Mouse (Mus musculus) erythroblast, embryonic 14.5 days (primary cell): ENCODE measurements around the gene Smg8. TPM values are rescaled to one million over a fixed set of nuclear protein-coding genes. Genes with fewer than 3 reads are reported as not detected.
"Not testable (repeated sequence)": the region's sequence is repeated elsewhere in the genome, so short reads cannot be mapped to it uniquely, and the experiment has no call there.

Source experiments
- H3K27me3 ChIP-seq: 2 replicates; pipeline ENCODE4 v1.6.1; 2012; ENCODE audit warnings: inconsistent platforms; ENCODE audit not compliant: control insufficient read depth
- H3K36me3 ChIP-seq: 2 replicates; pipeline ENCODE4 v1.6.1; 2012; ENCODE audit warnings: mild to moderate bottlenecking, inconsistent platforms; ENCODE audit not compliant: control insufficient read depth
- H3K4me1 ChIP-seq: 2 replicates; pipeline ENCODE4 v1.6.1; 2012; ENCODE audit warnings: inconsistent platforms; ENCODE audit not compliant: control insufficient read depth
- H3K4me3 ChIP-seq: replicated peaks from 2 replicates; pipeline ENCODE3; 2012; ENCODE audit warnings: moderate library complexity, mild to moderate bottlenecking, inconsistent platforms
- H3K9me3 ChIP-seq: 2 replicates; pipeline ENCODE4 v1.6.1; 2012; ENCODE audit warnings: low read length, inconsistent platforms, mixed read lengths; ENCODE audit not compliant: control insufficient read depth
- GATA1 ChIP-seq: IDR thresholded peaks from 2 replicates; pipeline ENCODE4 v1.6.1; 2012; ENCODE audit warnings: low read length, inconsistent platforms, mixed read lengths
- TAL1 ChIP-seq: IDR thresholded peaks from 3 replicates; pipeline ENCODE4 v1.6.1; 2012; ENCODE audit warnings: low read length, inconsistent platforms, mixed read lengths
- polyA plus RNA-seq: library from polyadenylated mRNA; stranded (reverse); fragments of >175 nt; gene quantifications from 2 replicates; pipeline ENCODE4 v1.2.3, GENCODE M21; 2012

The Smg8 gene
- polyA plus RNA-seq, 1 experiment: 0.20 TPM

- Histone ChIP-seq H3K9me3 (no peaks in the 10 kb centered on the region), H3K4me3 (peak overlapping the region; percentile 27), H3K4me1 (peaks cover 47% of the 10 kb centered on the region), H3K27me3 (no peaks in the 10 kb centered on the region), H3K36me3 (peaks cover 44% of the 10 kb centered on the region)
- TF ChIP-seq TAL1 (no peak), GATA1 (no peak)
These were observed 30.3 kb downstream of the Smg8 start for GRCm38 (mm10) chr11:87056286-87056685.

DNA sequence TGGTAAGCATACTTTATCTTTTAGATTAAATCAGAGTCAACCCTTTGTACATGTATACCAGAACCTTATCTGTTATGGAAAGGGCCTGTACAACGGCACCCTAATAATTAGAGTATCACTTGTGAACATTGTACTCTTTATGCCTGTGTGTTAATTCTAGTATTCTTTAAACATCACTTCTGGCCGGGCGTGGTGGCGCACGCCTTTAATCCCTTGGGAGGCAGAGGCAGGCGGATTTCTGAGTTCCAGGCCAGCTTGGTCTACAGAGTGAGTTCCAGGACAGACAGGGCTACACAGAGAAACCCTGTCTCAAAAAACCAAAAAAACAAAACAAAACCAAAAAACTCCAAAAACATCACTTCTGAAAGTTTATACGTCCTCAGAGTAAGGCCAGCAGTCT is 37.7 kb downstream of the Smg8 start:
- not testable (repeated sequence) for H3K27me3 ChIP-seq, H3K9me3 ChIP-seq, H3K4me3 ChIP-seq
- Histone ChIP-seq H3K4me1 (peaks cover 44% of the 10 kb centered on the region), H3K36me3 (peaks cover 43% of the 10 kb centered on the region)

GRCm38 (mm10) chr11:87046968-87047367 is 39.6 kb downstream of the Smg8 start:
- Histone ChIP-seq H3K4me3 (no peak overlapping the region), H3K4me1 (peaks cover 48% of the 10 kb centered on the region), H3K9me3 (no peaks in the 10 kb centered on the region), H3K27me3 (no peaks in the 10 kb centered on the region), H3K36me3 (peaks cover 53% of the 10 kb centered on the region)
- TF ChIP-seq TAL1: peak; percentile 60
- TF ChIP-seq GATA1: no peak

GRCm38 (mm10) chr11:87043052-87043451 is 43.5 kb downstream of the Smg8 start:
- no peak for TF ChIP-seq GATA1
- no peak for TF ChIP-seq TAL1
- H3K4me3 ChIP-seq: no peak overlapping the region
- peaks cover 54% of the 10 kb centered on the region for H3K36me3 ChIP-seq
- H3K27me3 ChIP-seq: no peaks in the 10 kb centered on the region
- H3K4me1 ChIP-seq: peaks cover 38% of the 10 kb centered on the region
- no peaks in the 10 kb centered on the region for H3K9me3 ChIP-seq

- Histone ChIP-seq H3K9me3 (no peaks in the 10 kb centered on the region), H3K4me3 (no peak overlapping the region), H3K27me3 (no peaks in the 10 kb centered on the region), H3K4me1 (peaks cover 6% of the 10 kb centered on the region), H3K36me3 (peaks cover 58% of the 10 kb centered on the region)
- no peak for TF ChIP-seq TAL1
These were observed 47.1 kb downstream of the Smg8 start for GRCm38 (mm10) chr11:87039307-87039963.

- H3K27me3 ChIP-seq: no peaks in the 10 kb centered on the region
- no peaks in the 10 kb centered on the region for H3K9me3 ChIP-seq
- no peaks in the 10 kb centered on the region; the same call in 1 of the 2 replicates for H3K4me1 ChIP-seq
- peaks cover 40% of the 10 kb centered on the region for H3K36me3 ChIP-seq
- TF ChIP-seq GATA1 (no peak), TAL1 (no peak)
- H3K4me3 ChIP-seq: no peak overlapping the region
These were observed 50.4 kb downstream of the Smg8 start for GRCm38 (mm10) chr11:87036180-87036579.

- H3K4me3 ChIP-seq: no peak overlapping the region
- no peaks in the 10 kb centered on the region for H3K27me3 ChIP-seq
- H3K4me1 ChIP-seq: peaks cover 6% of the 10 kb centered on the region
- H3K9me3 ChIP-seq: no peaks in the 10 kb centered on the region
- no peaks in the 10 kb centered on the region for H3K36me3 ChIP-seq
- TF ChIP-seq GATA1: no peak
- TF ChIP-seq TAL1: no peak
These were observed 58.4 kb downstream of the Smg8 start for GRCm38 (mm10) chr11:87028212-87028611.

Other genes with a start within 250 kb of the Smg8 start
- 0.01 TPM in 1 of 2 replicates, not detected in the other for gene Ypel2, start 93.1 kb downstream of the Smg8 start, polyA plus RNA-seq
- 0.08 and 0.19 TPM in 2 replicates for gene Gdpd1, start 12.7 kb downstream of the Smg8 start, polyA plus RNA-seq
- 0.30 and 0.44 TPM in 2 replicates for gene Prr11, start 21.9 kb upstream of the Smg8 start, polyA plus RNA-seq
- 0.12 and 0.37 TPM in 2 replicates for gene Ska2, start 22.5 kb upstream of the Smg8 start, polyA plus RNA-seq
- 0.86 and 1.2 TPM in 2 replicates for gene Trim37, start 40.3 kb upstream of the Smg8 start, polyA plus RNA-seq